Mouse (Mus musculus) heart, embryonic 13.5 days (tissue): ENCODE measurements around the gene Pla2g12b. TPM values are rescaled to one million over a fixed set of nuclear protein-coding genes. Genes with fewer than 3 reads are reported as not detected.

ENCODE experiments used
- ATAC-seq: fragments of 200-750 bp; cut with Nextera tagmentation; 2 replicates; pipeline ENCODE4 v1.8.0; 2017; ENCODE audit warnings: moderate TSS enrichment; ENCODE audit not compliant: insufficient number of reproducible peaks, low FRiP score, low TSS enrichment; ENCODE audit errors: extremely low read depth
- H3K27ac ChIP-seq: fragments of 300-500 bp; sonication (generic); replicated peaks from 2 replicates; pipeline ENCODE4 v1.5.1; 2015; ENCODE audit warnings: moderate library complexity, mild to moderate bottlenecking, inconsistent platforms
- H3K27me3 ChIP-seq: fragments of 300-500 bp; sonication (generic); replicated peaks from 2 replicates; pipeline ENCODE4 v1.6.1; 2015; ENCODE audit warnings: mild to moderate bottlenecking, inconsistent platforms
- H3K36me3 ChIP-seq: fragments of 300-500 bp; sonication (generic); 2 replicates; pipeline ENCODE4 v1.6.1; 2015; ENCODE audit warnings: mild to moderate bottlenecking, inconsistent platforms
- H3K4me1 ChIP-seq: fragments of 300-500 bp; sonication (generic); 2 replicates; pipeline ENCODE4 v1.6.1; 2015; ENCODE audit warnings: inconsistent platforms
- H3K4me2 ChIP-seq: fragments of 300-500 bp; sonication (generic); 2 replicates; pipeline ENCODE4 v1.6.1; 2015; ENCODE audit warnings: inconsistent platforms, mild to moderate bottlenecking, moderate library complexity
- H3K4me3 ChIP-seq: fragments of 300-500 bp; sonication (generic); 2 replicates; pipeline ENCODE4 v1.5.1; 2015; ENCODE audit warnings: moderate library complexity, mild to moderate bottlenecking, inconsistent platforms
- H3K9ac ChIP-seq: fragments of 300-500 bp; sonication (generic); 2 replicates; pipeline ENCODE4 v1.6.1; 2015; ENCODE audit warnings: inconsistent platforms, mild to moderate bottlenecking, moderate library complexity
- H3K9me3 ChIP-seq: fragments of 300-500 bp; sonication (generic); 2 replicates; pipeline ENCODE4 v1.6.1; 2016; ENCODE audit warnings: inconsistent platforms
- WGBS: fragments of 180-500 bp; shearing (Covaris S2); methylation state at CpG from one replicate; pipeline ENCODE4 v1.1.7; 2015; ENCODE audit warnings: mixed read lengths; 5-methylcytosine and 5-hydroxymethylcytosine counted together
- polyA plus RNA-seq: library from polyadenylated mRNA; unstranded; fragments of >200 nt; fragmentation: Nextera tagmentation; extraction: Ambion mirVana; gene quantifications from 2 replicates; pipeline ENCODE4 v1.2.1, GENCODE M21; 2015

The Pla2g12b gene
- polyA plus RNA-seq = 1.1 and 2.1 TPM in 2 replicates

- H3K9me3 ChIP-seq = 0 out of 2 replicates have a peak, but pooled peaks cover 3% of the 10 kb centered on the region
- H3K4me1 ChIP-seq = peaks cover 17% of the 10 kb centered on the region
- H3K4me2 ChIP-seq = peak within 1 kb of the TSS; percentile 60
- H3K9ac ChIP-seq = peak within 1 kb of the TSS; percentile 37
- H3K4me3 ChIP-seq = peak within 1 kb of the TSS; percentile 22
- H3K36me3 ChIP-seq = no peaks in the 10 kb centered on the region
- H3K27me3 ChIP-seq = no peaks in the 10 kb centered on the region
- 41% methylated on average over 21 of the region's 21 CpGs for WGBS
- no peak for ATAC-seq
- peak within 1 kb of the TSS; percentile 13; the same call in 1 of the 2 replicates for H3K27ac ChIP-seq
Observed at GRCm38 (mm10) chr10:59402899-59403792, at the start of gene Pla2g12b. Gene Pla2g12b, plus strand, starts transcription at chr10:59403660.

DNA sequence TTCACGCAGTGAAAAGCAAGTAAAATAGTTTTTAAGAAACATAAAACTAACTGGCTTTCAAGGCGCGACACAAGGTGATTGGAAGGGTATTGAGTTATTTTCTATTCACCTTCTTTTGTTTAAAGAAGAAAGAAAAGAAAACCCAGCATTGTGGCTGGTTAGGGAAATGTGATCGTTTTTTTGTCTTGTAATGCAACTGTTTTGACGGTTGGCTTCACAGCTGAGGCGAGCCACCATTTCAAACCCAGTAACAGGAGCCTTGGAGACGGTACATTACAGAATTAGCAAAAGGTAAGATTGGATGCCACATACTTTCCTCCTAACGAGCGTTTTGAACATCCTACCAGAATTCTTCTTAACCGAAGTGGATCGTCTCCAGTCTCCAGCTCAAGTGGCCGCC lies 49.3 kb upstream of the Pla2g12b start:
- H3K27me3 ChIP-seq = no peaks in the 10 kb centered on the region
- no peaks in the 10 kb centered on the region for H3K4me1 ChIP-seq
- no peak overlapping the region for H3K27ac ChIP-seq
- ATAC-seq = no peak
- H3K9me3 ChIP-seq = no peaks in the 10 kb centered on the region
- WGBS = 92% methylated on average over 12 of the region's 12 CpGs
- H3K4me2 ChIP-seq = no peak overlapping the region
- no peak overlapping the region for H3K4me3 ChIP-seq
- H3K36me3 ChIP-seq = peaks cover 82% of the 10 kb centered on the region
- H3K9ac ChIP-seq = no peak overlapping the region

DNA sequence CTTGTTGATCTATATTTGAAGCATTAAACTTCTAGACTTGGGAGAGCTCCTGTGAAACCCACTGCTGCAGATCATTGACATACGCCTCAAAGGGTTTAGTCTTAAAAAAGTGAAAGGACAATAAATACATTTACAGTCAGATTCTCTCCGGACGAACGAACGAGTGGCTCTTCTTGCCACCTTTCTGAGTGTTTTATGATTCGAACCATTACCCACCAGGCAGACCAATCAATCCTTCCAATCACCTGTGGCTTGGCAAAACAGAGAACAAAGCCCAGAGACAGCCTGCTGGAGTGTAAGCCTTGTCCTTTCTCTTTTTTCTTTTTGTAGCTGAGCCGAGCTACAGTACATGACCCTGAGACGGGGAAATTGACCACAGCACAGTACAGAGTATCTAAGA lies 48.4 kb upstream of the Pla2g12b start:
- no peaks in the 10 kb centered on the region for H3K27me3 ChIP-seq
- no peak overlapping the region for H3K4me3 ChIP-seq
- 84% methylated on average over 8 of the region's 8 CpGs for WGBS
- peaks cover 85% of the 10 kb centered on the region for H3K36me3 ChIP-seq
- ATAC-seq = no peak
- no peak overlapping the region for H3K4me2 ChIP-seq
- no peak overlapping the region for H3K27ac ChIP-seq
- no peak overlapping the region for H3K9ac ChIP-seq
- no peaks in the 10 kb centered on the region for H3K4me1 ChIP-seq
- no peaks in the 10 kb centered on the region for H3K9me3 ChIP-seq

- no peak overlapping the region for H3K27ac ChIP-seq
- H3K9ac ChIP-seq = no peak overlapping the region
- no peak for ATAC-seq
- H3K9me3 ChIP-seq = 0 out of 2 replicates have a peak, but pooled peaks cover 3% of the 10 kb centered on the region
- H3K4me3 ChIP-seq = no peak overlapping the region
- no peak overlapping the region for H3K4me2 ChIP-seq
- 76% methylated on average over 4 of the region's 4 CpGs for WGBS
- H3K4me1 ChIP-seq = 0 out of 2 replicates have a peak, but pooled peaks cover 5% of the 10 kb centered on the region
- peaks cover 85% of the 10 kb centered on the region for H3K36me3 ChIP-seq
- H3K27me3 ChIP-seq = no peaks in the 10 kb centered on the region
Observed at GRCm38 (mm10) chr10:59358744-59359143, 44.7 kb upstream of the Pla2g12b start.

DNA sequence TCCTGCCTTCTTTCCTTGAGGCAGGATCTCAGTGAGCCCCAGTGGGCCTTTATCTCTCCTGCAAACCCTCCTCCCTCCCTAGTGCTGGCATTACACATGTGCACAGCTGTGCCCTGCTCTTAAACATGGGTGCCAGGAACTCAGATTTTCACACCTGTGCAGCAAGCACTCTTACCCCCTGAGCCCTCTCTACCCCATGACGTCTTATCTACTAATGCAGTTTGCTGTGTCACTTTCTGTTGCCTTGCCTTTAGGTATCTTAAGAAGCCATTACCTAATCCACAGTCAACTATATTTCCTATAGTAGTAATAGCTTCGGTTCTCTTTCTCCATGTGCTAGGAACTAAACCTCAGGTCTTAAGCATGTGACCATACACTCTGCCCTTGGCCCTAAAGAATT lies 40.3 kb upstream of the Pla2g12b start:
- no peak overlapping the region for H3K27ac ChIP-seq
- H3K4me1 ChIP-seq = peaks cover 5% of the 10 kb centered on the region; the same call in 1 of the 2 replicates
- 0 out of 2 replicates have a peak, but pooled peaks cover 3% of the 10 kb centered on the region for H3K9me3 ChIP-seq
- peaks cover 96% of the 10 kb centered on the region for H3K36me3 ChIP-seq
- H3K4me3 ChIP-seq = no peak overlapping the region
- WGBS = 68% methylated on average over 2 of the region's 2 CpGs
- H3K9ac ChIP-seq = no peak overlapping the region
- H3K4me2 ChIP-seq = no peak overlapping the region
- no peaks in the 10 kb centered on the region for H3K27me3 ChIP-seq
- ATAC-seq = no peak

DNA sequence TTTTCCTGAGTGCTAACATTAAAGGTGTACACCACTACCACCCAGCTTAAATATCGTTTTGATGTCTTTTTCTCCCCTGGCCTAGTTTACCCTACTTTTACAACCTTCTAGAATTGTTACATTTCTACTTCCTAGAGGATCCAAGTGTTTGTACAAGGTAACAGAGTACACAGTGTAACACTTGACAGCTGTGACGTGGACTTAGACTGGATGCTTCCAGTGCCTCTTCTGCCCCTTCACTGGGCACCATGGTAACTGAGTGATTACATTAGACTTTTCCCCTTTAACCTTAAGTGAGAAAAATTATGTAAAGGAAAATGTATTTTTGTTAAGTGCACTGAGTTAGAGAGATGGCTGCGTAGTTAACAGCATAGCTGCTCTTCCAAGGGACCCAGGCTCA lies 38.9 kb upstream of the Pla2g12b start:
- Histone ChIP-seq H3K27me3 (no peaks in the 10 kb centered on the region), H3K36me3 (peaks cover 97% of the 10 kb centered on the region), H3K9me3 (0 out of 2 replicates have a peak, but pooled peaks cover 3% of the 10 kb centered on the region), H3K9ac (no peak overlapping the region), H3K27ac (no peak overlapping the region), H3K4me2 (no peak overlapping the region), H3K4me3 (no peak overlapping the region), H3K4me1 (peaks cover 5% of the 10 kb centered on the region; the same call in 1 of the 2 replicates)
- no peak for ATAC-seq
- WGBS = 84% methylated on average over 3 of the region's 3 CpGs

DNA sequence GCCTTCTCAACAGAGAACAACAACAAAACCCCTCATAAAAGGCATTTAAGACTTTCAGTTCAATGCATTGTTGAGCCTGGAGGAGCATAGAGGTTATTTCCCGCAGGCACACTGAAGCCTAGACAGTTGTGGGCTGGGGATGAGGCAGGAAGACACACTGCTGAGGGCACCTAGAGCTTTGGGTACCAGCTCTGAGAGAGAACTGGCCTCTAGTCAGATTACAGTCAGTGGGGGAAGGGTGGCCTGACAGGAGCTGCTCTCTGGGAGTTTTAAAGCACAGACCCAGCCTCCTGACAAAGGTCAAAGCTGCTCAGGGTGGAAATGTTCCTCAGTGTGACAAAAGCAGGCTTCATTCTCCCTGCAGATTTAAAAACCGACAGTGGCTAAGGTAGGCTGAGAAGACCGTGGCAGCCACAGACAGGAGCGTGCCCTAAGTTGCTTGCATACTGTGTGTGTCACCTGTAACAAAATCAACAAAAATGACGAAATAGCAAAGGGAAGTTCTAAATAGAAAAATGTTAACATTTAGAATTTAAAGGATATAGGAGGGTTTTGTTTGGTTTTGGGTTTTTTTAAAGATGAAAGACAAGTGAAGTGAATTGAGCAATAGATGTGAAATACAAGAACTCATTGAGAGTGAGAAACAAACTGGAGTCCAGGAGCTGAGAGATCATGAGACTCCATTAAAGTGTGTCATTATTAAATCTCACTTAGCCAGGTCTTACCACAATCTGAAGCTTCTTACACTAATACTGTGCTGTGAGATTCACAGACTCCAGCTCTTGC lies 37.5 kb upstream of the Pla2g12b start:
- Histone ChIP-seq H3K36me3 (peaks cover 97% of the 10 kb centered on the region), H3K4me3 (no peak overlapping the region), H3K9ac (no peak overlapping the region), H3K4me1 (peaks cover 5% of the 10 kb centered on the region; the same call in 1 of the 2 replicates), H3K9me3 (no peaks in the 10 kb centered on the region), H3K27ac (no peak overlapping the region), H3K27me3 (no peaks in the 10 kb centered on the region), H3K4me2 (no peak overlapping the region)
- WGBS = 84% methylated on average over 5 of the region's 5 CpGs
- no peak for ATAC-seq

- ATAC-seq = no peak
- H3K36me3 ChIP-seq = peaks cover 97% of the 10 kb centered on the region
- no peak overlapping the region for H3K4me2 ChIP-seq
- WGBS = 88% methylated on average over 4 of the region's 4 CpGs
- H3K9ac ChIP-seq = no peak overlapping the region
- no peaks in the 10 kb centered on the region for H3K27me3 ChIP-seq
- no peak overlapping the region for H3K4me3 ChIP-seq
- H3K9me3 ChIP-seq = no peaks in the 10 kb centered on the region
- no peak overlapping the region for H3K27ac ChIP-seq
- H3K4me1 ChIP-seq = peaks cover 5% of the 10 kb centered on the region; the same call in 1 of the 2 replicates
Observed at GRCm38 (mm10) chr10:59366746-59367145, 36.7 kb upstream of the Pla2g12b start.

GRCm38 (mm10) chr10:59367206-59367605 lies 36.3 kb upstream of the Pla2g12b start:
- H3K4me2 ChIP-seq = no peak overlapping the region
- WGBS = 75% methylated on average over 4 of the region's 4 CpGs
- ATAC-seq = no peak
- no peaks in the 10 kb centered on the region for H3K9me3 ChIP-seq
- H3K4me1 ChIP-seq = peaks cover 5% of the 10 kb centered on the region; the same call in 1 of the 2 replicates
- no peak overlapping the region for H3K27ac ChIP-seq
- peaks cover 97% of the 10 kb centered on the region for H3K36me3 ChIP-seq
- H3K27me3 ChIP-seq = no peaks in the 10 kb centered on the region
- H3K9ac ChIP-seq = no peak overlapping the region
- no peak overlapping the region for H3K4me3 ChIP-seq

DNA sequence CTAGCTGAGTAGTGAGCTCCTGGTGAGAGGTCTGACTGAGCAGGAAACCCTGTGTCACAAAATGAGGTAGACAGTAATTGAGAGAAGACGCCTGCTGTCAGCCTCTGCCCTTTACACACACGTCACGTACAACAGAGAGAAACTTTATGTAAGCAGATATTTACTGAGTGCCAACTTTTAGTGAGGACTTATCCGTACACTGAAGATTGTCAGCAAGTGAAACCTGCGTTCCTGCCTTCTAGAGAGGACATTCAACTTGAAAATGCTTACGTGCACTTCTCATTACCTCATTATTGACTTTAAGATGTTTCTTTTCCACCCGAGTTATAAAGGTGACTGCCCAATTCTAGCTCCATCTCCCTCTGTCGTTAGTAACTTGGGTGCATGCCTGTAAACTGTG lies 34.7 kb upstream of the Pla2g12b start:
- WGBS = 86% methylated on average over 8 of the region's 8 CpGs
- H3K36me3 ChIP-seq = peaks cover 96% of the 10 kb centered on the region
- no peaks in the 10 kb centered on the region; the same call in 1 of the 2 replicates for H3K4me1 ChIP-seq
- no peak overlapping the region for H3K4me2 ChIP-seq
- no peak overlapping the region for H3K4me3 ChIP-seq
- no peak for ATAC-seq
- H3K9ac ChIP-seq = no peak overlapping the region
- H3K27ac ChIP-seq = no peak overlapping the region
- H3K27me3 ChIP-seq = no peaks in the 10 kb centered on the region
- no peaks in the 10 kb centered on the region for H3K9me3 ChIP-seq

DNA sequence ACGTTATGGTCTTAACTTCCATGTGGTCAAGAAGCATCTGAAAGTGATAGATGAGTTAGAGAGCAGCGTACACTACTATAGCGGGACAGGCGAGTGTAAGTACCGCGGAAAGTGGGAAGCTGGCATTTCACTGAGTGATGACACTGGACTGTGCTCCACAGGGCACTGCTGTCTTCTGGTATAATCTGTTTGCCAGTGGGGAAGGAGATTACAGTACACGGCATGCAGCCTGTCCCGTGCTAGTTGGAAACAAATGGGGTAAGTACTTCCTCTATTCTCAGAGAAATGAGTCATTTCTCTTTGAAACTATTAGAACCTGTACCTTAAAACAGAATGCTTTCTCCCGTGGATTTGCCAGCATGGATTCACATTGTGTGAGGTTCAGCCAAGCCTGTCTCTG lies 34.0 kb upstream of the Pla2g12b start:
- Histone ChIP-seq H3K4me2 (no peak overlapping the region), H3K9ac (no peak overlapping the region), H3K9me3 (no peaks in the 10 kb centered on the region), H3K36me3 (peaks cover 96% of the 10 kb centered on the region), H3K4me3 (no peak overlapping the region), H3K4me1 (no peaks in the 10 kb centered on the region), H3K27me3 (no peaks in the 10 kb centered on the region), H3K27ac (no peak overlapping the region)
- WGBS = 91% methylated on average over 9 of the region's 9 CpGs
- no peak for ATAC-seq
